Mouse (Mus musculus): ENCODE measurements at regions not wholly inside any gene's neighbourhood (a gene's known extent, or its start where the extent isn't known, plus 50 kb on each side); places are given as distances from the start of the nearest gene placed in this dataset.

- DNase-seq (ENCODE audit: low spot score) = no peak
These were observed 514.0 kb upstream of the Epha7 start for GRCm38 (mm10) chr4:28298911-28299353.

GRCm38 (mm10) chr4:28300018-28300440, 512.9 kb upstream of the Epha7 start:
- peak; percentile 61 for DNase-seq (ENCODE audit: low spot score)

- no peak for DNase-seq (ENCODE audit: low spot score)
These were observed 511.2 kb upstream of the Epha7 start for GRCm38 (mm10) chr4:28301686-28302085.

- no peak for DNase-seq (ENCODE audit: low spot score)
These were observed 481.9 kb upstream of the Epha7 start for GRCm38 (mm10) chr4:28331036-28331435.

GRCm38 (mm10) chr4:28364566-28364965, 448.4 kb upstream of the Epha7 start:
- no peak for DNase-seq (ENCODE audit: low spot score)

- no peak for DNase-seq (ENCODE audit: low spot score)
These were observed 435.8 kb upstream of the Epha7 start for GRCm38 (mm10) chr4:28377087-28377486.

GRCm38 (mm10) chr4:28378661-28379060, 434.3 kb upstream of the Epha7 start:
- DNase-seq (ENCODE audit: low spot score) = no peak

GRCm38 (mm10) chr4:28424341-28424740, 388.6 kb upstream of the Epha7 start:
- DNase-seq (ENCODE audit: low spot score) = no peak

GRCm38 (mm10) chr4:28440161-28440560, 372.8 kb upstream of the Epha7 start:
- no peak for DNase-seq (ENCODE audit: low spot score)

GRCm38 (mm10) chr4:28453111-28453510, 359.8 kb upstream of the Epha7 start:
- DNase-seq (ENCODE audit: low spot score) = no peak

GRCm38 (mm10) chr4:28456312-28456711, 356.6 kb upstream of the Epha7 start:
- no peak for DNase-seq (ENCODE audit: low spot score)

Measured in retina, embryonic 14.5 days (tissue).